Mouse (Mus musculus) embryo, embryonic 11.5 days (tissue): Measurements from ENCODE around the gene Paxip1.

ENCODE experiments used
- DNase-seq: peaks from one replicate; pipeline ENCODE4 v3.0.0-alpha.2; 2012; ENCODE audit warnings: low read depth, low spot score

Paxip1 gene

DNA sequence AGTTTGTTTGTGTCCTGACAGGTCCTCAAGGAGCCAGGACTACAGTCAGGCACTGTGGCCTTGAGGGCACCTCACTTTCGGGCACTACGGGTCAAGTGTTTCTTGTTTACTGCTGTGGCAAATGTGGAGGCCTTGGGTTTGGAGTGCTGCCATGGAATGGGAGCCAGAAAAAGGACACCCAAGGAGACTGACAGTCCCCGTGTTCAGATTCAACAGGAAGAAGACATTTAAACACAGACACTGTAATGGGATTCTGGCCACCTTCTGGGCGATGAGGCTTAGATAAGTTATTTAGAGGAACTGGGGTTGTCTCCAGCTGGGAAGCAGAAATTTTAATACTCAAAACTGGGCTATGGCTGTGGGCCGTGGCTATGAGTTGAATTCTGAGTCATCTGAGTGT is 60.8 kb downstream of the Paxip1 start:
- DNase-seq: no peak

DNA sequence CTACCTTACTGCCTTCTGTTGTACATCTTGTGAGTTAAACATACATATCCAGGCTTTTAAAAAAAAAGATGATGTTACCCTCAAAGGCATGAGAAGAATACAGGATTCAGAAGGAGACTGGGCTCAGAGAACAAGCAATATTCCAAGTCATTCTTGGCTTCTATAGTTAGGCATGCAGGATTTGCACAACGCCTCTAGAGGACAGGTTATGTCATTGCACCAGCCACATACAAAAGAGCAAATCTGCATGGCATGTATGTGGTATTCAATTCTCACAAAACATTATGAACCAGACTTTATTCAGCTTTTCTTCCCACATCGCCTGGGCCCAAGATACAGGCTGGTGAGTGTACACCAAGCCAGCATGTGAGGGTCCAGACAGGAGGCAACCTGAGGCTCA is 67.0 kb downstream of the Paxip1 start:
- no peak for DNase-seq

DNA sequence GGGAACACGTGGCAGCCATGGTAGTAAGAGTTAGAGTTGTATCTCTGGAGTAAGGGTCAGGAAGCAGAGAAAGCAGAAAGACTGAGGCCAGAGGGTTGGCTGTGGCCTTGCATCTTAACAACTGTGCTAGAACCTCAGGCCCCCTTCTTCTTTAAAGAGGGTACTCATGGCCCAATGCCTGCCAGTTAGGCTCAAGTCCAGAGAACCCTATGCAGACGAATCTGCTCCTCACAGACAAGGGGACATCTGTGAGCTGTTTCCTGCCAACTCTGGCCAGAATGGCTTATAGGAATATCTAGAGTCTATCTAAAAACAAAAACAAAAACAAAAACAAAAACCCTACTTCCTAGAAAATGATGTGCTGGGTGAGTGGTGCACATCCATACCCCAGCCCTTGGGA is 72.2 kb downstream of the Paxip1 start:
- DNase-seq: no peak

DNA sequence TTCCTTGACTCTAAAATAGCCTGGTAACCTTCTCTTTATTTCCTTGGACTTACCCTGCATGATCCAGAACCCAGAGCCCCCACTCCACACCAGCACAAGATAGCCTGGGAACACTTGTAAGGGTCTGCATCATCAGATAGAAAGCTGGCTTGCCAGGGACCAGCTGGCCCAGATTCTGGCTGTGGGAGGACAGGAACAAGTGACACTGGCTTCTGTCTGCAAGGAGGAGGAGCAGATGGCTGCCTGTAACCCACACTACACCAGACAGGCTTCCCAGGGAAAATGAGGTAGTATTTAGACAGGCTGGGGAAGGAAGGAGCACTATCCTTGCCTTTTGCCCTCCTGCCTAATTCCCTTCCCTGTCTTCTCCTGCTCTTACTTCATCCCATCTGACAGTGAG is 74.2 kb downstream of the Paxip1 start:
- DNase-seq: no peak

DNA sequence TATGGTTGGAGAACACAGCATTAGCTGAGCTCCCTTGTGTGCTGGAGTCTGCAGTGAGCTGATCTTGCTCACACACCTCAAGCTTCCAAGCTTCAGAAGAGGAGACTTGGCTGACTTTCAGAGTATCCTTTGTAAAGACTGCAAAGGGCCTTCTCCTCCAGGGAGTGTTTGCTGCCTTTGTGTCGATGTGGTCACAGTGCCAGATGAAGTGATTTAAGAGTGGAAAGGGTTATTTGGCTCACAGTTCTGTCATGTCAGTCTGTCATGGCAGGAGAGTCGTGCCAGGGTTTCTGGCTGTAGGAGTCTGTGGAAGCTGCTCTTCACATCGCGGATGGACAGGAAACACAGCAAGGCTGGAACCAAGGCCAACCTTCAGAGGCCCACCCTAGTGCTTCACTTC is 75.5 kb downstream of the Paxip1 start:
- no peak for DNase-seq

DNA sequence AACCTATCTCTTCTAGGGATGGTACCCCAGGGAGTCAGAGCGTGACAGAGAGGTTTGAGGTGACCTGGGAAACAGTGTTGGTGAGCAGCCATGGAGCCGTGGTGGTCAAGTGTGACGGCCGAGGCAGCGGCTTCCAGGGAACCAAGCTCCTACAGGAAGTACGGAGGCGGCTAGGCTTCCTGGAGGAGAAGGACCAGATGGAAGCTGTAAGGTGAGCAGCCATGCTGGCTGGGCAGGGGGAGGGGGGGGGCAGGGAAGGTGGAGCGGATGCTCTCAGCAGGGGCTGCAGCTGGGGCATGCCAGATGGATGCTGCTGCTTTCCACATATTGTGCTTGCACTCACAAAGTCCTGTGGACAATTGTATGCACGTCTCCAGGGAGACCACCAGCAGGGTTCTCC is 77.1 kb downstream of the Paxip1 start:
- DNase-seq: no peak

DNA sequence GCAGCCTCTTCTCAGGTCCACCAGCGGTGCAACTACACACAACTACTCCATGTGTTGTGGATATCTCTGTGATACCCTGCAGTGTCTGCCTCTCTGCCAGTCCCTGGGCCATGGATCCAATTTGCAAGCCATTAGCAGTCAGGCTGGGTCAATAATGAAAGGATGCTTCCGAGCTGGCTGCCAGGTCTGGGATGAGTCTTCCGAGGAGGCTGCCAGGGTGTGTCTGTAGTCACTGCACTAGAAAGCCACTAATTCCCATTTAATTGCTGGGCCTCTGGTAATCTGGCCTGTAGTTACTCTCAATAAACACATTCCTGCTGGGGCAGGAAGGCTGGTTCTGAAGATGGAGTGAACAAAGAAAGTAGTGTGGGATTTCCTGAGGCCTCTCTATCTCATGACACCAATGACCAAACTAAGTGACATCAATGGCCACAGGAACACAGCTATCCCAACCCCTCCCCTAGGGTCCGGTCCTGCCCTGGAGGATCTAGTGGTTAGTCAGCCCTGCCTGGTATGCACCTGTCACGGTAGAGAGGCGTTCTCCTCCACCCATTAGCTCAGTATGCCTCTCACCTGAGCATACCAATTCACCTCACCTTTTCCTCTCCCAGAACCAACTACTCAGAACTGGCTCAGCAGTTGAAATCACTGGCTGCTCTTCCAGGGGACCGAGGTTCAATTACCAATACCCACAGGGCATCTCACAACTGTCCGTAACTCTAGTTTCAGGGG is 79.9 kb downstream of the Paxip1 start:
- no peak for DNase-seq

DNA sequence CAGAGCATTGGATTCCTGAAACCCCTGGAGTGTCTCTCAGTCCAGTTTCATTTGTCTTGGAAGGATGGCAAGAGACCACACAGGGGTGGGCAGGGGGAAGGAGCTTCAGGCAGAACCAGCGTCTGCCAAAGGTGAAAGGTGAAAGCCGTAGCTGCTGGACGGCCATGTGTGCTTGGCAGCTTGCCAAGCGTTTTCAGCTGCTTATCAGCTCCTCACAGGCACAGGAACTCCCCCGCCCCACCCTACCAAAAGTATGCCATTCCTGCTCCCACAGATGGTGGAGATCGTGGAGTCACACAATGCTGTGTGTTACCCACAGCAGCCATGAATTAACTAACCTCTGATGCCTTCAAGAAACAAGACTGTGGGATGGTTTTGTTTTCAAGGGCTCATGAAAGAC is 83.3 kb downstream of the Paxip1 start:
- peak; percentile 51 for DNase-seq

DNA sequence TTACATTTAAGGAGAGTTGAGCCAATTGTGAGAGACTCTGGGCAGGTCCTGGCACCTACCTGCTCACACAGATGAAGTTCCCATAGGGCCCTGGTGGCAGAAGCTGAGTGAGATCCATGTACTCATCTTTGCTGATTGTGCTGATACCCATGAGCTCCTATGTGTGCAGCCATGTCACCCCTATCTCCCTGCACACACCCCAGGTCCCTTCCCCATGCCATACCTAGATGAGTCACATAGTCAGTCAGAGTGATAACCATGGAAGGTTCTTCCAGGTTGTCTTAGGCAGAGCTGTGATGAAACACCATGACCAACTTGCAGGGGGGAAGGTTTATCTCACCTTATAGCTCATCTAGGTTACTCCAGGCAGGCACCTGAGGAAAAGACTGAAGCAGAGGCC is 84.2 kb downstream of the Paxip1 start:
- DNase-seq: no peak

DNA sequence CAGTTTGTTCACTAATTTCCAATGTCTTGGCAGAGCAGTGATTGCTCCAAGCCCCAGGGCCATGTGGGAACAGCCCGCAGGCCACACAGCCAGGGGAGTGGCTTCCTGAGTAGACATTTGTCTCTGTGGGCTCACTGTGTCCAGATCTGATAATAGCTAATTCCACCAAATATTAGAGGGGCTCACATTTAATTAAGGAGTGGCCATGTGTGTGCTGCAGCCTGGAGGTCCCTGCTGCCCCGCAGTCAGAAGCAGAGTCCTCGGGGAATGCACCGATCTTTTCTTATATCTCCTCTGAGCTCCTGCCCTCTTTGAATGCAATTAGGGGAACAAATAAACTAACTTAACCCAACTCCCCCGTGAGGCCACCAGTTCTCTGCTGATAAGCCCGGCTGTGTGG is 84.9 kb downstream of the Paxip1 start:
- no peak for DNase-seq

DNA sequence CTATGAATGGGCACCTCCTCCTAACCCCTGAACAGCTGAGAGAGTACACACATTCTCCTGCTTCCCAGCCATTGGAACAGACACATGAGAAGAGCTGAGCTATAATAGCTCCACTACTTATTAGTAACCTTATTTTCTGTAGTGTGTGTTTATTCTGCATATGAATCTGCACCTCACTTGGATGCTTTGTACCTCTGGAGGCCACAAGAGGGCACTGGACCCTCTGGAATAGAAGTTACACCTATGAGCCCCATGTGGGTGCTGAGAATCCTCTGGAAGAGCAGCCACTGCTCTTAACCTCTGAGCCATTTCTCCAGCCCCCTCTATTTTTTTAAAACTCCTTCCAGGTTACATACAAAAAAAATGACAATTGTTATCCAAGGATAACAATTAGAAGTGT is 86.5 kb downstream of the Paxip1 start:
- no peak for DNase-seq

DNA sequence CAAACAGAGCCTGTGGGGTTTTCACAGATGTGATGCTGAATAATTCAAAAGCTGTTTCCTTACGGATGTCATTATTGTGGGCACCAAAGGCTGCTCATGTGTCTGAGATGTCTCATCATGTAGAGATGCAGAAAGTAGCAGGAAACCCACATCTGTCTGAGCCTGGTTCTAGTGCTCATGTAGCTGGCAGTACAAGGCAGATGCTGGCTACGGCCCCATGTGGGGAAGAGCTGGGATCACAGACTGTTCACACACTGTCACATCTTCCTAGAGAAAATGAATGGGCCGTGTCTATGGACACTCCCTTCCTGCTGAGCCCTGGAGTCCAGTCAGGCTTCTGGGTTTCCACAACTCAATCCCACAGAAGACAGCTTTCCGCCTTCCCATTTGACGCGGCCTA is 89.0 kb downstream of the Paxip1 start:
- DNase-seq: no peak
